Mouse (Mus musculus) kidney, adult 10 weeks (tissue): ENCODE data around the gene Alg6. TPM values are rescaled to one million over a fixed set of nuclear protein-coding genes. Genes with fewer than 3 reads are reported as not detected.

Experiments used
- polyA plus RNA-seq: library from polyadenylated mRNA; stranded (reverse); fragments of 350-450 nt; fragmentation: Illumina TruSeq; extraction: RNeasy Lipid Tissue Mini Kit (QIAGEN cat#74804); gene quantifications from one replicate; pipeline ENCODE4 v1.2.3, GENCODE M21; 2014; ENCODE audit warnings: low read depth, low replicate concordance

Alg6 gene
- polyA plus RNA-seq, result 22.1 TPM

GRCm38 (mm10) chr4:99714904-99715782 is at the start of gene Alg6:
Gene Alg6, plus strand, starts transcription at chr4:99715664.

Other genes with a start within 250 kb of the Alg6 start
- gene Foxd3, start 59.4 kb upstream of the Alg6 start, polyA plus RNA-seq, result not detected
- 8.9 TPM for gene Efcab7, start 113.5 kb downstream of the Alg6 start, polyA plus RNA-seq
- gene Pgm1, start 213.8 kb downstream of the Alg6 start, polyA plus RNA-seq, result 38.6 TPM
- 50.0 TPM for gene Itgb3bp, start 214.1 kb downstream of the Alg6 start, polyA plus RNA-seq